Mouse (Mus musculus) hindbrain, embryonic 14.5 days (tissue): Measurements from ENCODE around the gene Amn. TPM values are rescaled to one million over a fixed set of nuclear protein-coding genes. Genes with fewer than 3 reads are reported as not detected.

Source experiments
- ATAC-seq: fragments of 200-750 bp; cut with Nextera tagmentation; 2 replicates; pipeline ENCODE4 v1.8.0; 2017; ENCODE audit warnings: moderate number of reproducible peaks, mild to moderate bottlenecking, moderate TSS enrichment, moderate library complexity; ENCODE audit not compliant: low FRiP score
- DNase-seq: peaks from one replicate; pipeline ENCODE4 v3.0.0-alpha.2; 2015; ENCODE audit warnings: low spot score
- H3K27ac ChIP-seq: fragments of 300-500 bp; sonication (generic); 2 replicates; pipeline ENCODE4 v1.5.1; 2014; ENCODE audit warnings: mild to moderate bottlenecking, moderate library complexity
- H3K27me3 ChIP-seq: fragments of 300-500 bp; sonication (generic); 2 replicates; pipeline ENCODE4 v1.6.1; 2014; ENCODE audit warnings: mild to moderate bottlenecking, low read length, mixed read lengths; ENCODE audit not compliant: control insufficient read depth, insufficient read depth
- H3K36me3 ChIP-seq: fragments of 300-500 bp; sonication (generic); replicated peaks from 2 replicates; pipeline ENCODE4 v1.6.1; 2014; ENCODE audit not compliant: control insufficient read depth, insufficient read depth
- H3K4me1 ChIP-seq: fragments of 300-500 bp; sonication (generic); replicated peaks from 2 replicates; pipeline ENCODE4 v1.6.1; 2014; ENCODE audit warnings: antibody characterized with exemption, low read length, mixed read lengths; ENCODE audit not compliant: control insufficient read depth, insufficient read depth
- H3K4me2 ChIP-seq: fragments of 300-500 bp; sonication (generic); replicated peaks from 2 replicates; pipeline ENCODE4 v1.6.1; 2014; ENCODE audit warnings: mild to moderate bottlenecking, moderate library complexity
- H3K4me3 ChIP-seq: fragments of 300-500 bp; sonication (generic); replicated peaks from 2 replicates; pipeline ENCODE4 v1.5.1; 2014; ENCODE audit warnings: mild to moderate bottlenecking, low read length
- H3K9ac ChIP-seq: fragments of 300-500 bp; sonication (generic); 2 replicates; pipeline ENCODE4 v1.6.1; 2014
- H3K9me3 ChIP-seq: fragments of 300-500 bp; sonication (generic); 2 replicates; pipeline ENCODE4 v1.6.1; 2016; ENCODE audit warnings: low read length; ENCODE audit not compliant: control insufficient read depth
- WGBS: fragments of 180-500 bp; shearing (Covaris S2); extraction: QIAGEN DNeasy Blood & Tissue Kit; methylation state at CpG from one replicate; pipeline ENCODE4 v1.1.7; 2014; 5-methylcytosine and 5-hydroxymethylcytosine counted together
- polyA plus RNA-seq: library from polyadenylated mRNA; unstranded; fragments of >200 nt; fragmentation: Nextera tagmentation; extraction: Ambion mirVana; gene quantifications from 2 replicates; pipeline ENCODE4 v1.2.1, GENCODE M21; 2014

Amn gene
- polyA plus RNA-seq, 1 experiment from 2014 or later = 19.6 TPM

GRCm38 (mm10) chr12:111306821-111307220 is 35.9 kb downstream of the Amn start:
- Histone ChIP-seq H3K27ac (no peak overlapping the region), H3K4me2 (no peak overlapping the region), H3K27me3 (no peaks in the 10 kb centered on the region), H3K4me1 (no peaks in the 10 kb centered on the region), H3K9me3 (no peaks in the 10 kb centered on the region), H3K36me3 (peaks cover 97% of the 10 kb centered on the region), H3K9ac (no peak overlapping the region), H3K4me3 (no peak overlapping the region)
- ATAC-seq (no peak), DNase-seq (no peak)
- WGBS = 89% methylated on average over 8 of the region's 8 CpGs

DNA sequence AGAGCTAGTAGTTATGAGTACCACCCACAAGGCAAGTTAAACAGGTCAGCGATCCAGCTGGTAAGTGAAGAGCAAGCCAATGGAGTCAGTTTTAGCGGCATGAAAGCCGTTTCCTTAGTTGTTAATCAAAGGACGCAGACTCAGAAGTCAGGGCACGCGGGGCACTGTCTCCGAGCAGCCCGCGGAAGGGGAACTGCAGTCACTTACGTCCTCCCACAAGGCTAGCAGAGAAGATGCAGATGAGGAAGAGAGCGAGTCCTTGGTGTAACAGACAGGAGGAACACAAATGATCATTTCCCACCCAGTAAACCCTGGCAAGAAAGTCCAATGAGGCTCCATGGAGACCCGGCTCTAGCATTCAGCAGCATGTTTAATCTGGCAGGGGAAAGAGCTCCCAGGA is 38.4 kb downstream of the Amn start:
- no peak overlapping the region for H3K9ac ChIP-seq
- H3K27me3 ChIP-seq = no peaks in the 10 kb centered on the region
- DNase-seq = no peak
- ATAC-seq = no peak
- H3K4me1 ChIP-seq = no peaks in the 10 kb centered on the region
- no peak overlapping the region for H3K4me2 ChIP-seq
- H3K4me3 ChIP-seq = no peak overlapping the region
- no peaks in the 10 kb centered on the region for H3K9me3 ChIP-seq
- peaks cover 97% of the 10 kb centered on the region for H3K36me3 ChIP-seq
- no peak overlapping the region for H3K27ac ChIP-seq
- 81% methylated on average over 12 of the region's 12 CpGs for WGBS

DNA sequence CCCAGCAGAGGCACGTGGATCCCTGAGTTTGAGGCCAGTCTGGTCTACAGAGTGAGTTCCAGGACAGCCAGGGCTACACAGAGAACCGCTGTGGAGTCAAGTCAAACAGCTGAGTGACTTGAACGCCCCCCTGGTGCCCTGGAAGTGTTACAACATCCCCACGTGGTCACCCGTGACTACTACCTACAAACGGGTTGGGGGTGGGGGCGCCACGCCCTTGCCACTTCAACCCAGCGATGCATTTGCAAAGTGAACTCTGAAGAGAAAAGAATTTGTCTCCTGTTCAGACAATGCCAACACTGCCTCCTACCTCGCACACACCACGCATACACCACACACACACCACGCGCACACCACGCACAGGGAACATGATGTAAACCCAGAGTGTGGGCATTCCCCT is 39.0 kb downstream of the Amn start:
- H3K4me2 ChIP-seq = no peak overlapping the region
- no peaks in the 10 kb centered on the region for H3K4me1 ChIP-seq
- DNase-seq (no peak), ATAC-seq (no peak)
- H3K9ac ChIP-seq = no peak overlapping the region
- 91% methylated on average over 14 of the region's 14 CpGs for WGBS
- peaks cover 97% of the 10 kb centered on the region for H3K36me3 ChIP-seq
- no peak overlapping the region for H3K4me3 ChIP-seq
- H3K27ac ChIP-seq = no peak overlapping the region
- no peaks in the 10 kb centered on the region for H3K27me3 ChIP-seq
- no peaks in the 10 kb centered on the region for H3K9me3 ChIP-seq

DNA sequence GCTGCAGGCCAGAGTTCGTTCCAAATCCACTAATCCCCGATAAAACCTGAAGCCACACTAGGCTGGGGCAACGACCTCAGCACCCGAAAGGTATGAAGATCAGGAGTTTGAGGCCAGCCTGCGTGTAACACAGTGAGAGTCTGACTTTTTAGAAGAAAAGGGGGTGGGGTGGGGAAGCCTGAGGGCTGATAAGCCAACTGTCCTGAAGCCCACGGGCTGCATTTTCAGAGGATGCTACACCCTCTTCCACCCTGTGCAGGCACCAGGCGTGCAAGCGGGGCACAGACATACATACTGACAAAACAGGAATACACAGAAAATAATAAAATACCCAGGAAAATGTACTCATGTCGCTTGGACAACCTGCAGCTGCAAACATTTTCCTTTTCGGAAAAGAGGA is 40.9 kb downstream of the Amn start:
- Histone ChIP-seq H3K36me3 (peaks cover 97% of the 10 kb centered on the region), H3K27ac (no peak overlapping the region), H3K4me1 (no peaks in the 10 kb centered on the region), H3K4me3 (no peak overlapping the region), H3K27me3 (no peaks in the 10 kb centered on the region), H3K4me2 (no peak overlapping the region), H3K9ac (no peak overlapping the region), H3K9me3 (no peaks in the 10 kb centered on the region)
- no peak for ATAC-seq
- no peak for DNase-seq
- 96% methylated on average over 10 of the region's 10 CpGs for WGBS

GRCm38 (mm10) chr12:111314273-111314672 is 43.4 kb downstream of the Amn start:
- no peaks in the 10 kb centered on the region for H3K27me3 ChIP-seq
- peaks cover 100% of the 10 kb centered on the region for H3K36me3 ChIP-seq
- no peak for DNase-seq
- no peak overlapping the region for H3K4me3 ChIP-seq
- H3K9ac ChIP-seq = no peak overlapping the region
- H3K9me3 ChIP-seq = no peaks in the 10 kb centered on the region
- H3K27ac ChIP-seq = no peak overlapping the region
- 97% methylated on average over 7 of the region's 7 CpGs for WGBS
- no peak overlapping the region for H3K4me2 ChIP-seq
- no peak for ATAC-seq
- no peaks in the 10 kb centered on the region for H3K4me1 ChIP-seq

DNA sequence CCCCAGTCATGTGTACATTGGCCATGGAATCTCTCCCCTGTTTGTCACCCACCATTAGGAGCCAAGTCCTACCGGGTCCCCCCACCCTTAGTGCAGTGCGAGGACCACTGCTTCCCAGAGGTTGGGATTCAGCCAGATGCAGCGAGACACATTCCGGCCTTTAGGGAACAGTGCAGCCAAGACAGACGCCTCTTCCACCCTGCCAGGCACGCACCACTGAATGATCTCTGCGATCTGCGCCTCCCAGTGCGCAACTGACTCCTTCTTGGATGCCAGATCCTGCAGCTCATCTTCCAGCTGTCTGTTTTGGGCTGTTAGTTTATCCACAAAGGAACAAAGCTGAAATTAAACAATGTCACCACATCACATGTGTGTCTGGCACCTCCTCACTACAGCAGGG is 46.8 kb downstream of the Amn start:
- H3K4me1 ChIP-seq = no peaks in the 10 kb centered on the region
- H3K4me2 ChIP-seq = no peak overlapping the region
- DNase-seq = no peak
- no peak overlapping the region for H3K27ac ChIP-seq
- H3K4me3 ChIP-seq = no peak overlapping the region
- 92% methylated on average over 9 of the region's 9 CpGs for WGBS
- H3K27me3 ChIP-seq = no peaks in the 10 kb centered on the region
- ATAC-seq = no peak
- H3K9me3 ChIP-seq = no peaks in the 10 kb centered on the region
- H3K36me3 ChIP-seq = peaks cover 100% of the 10 kb centered on the region
- H3K9ac ChIP-seq = no peak overlapping the region

- Histone ChIP-seq H3K9me3 (no peaks in the 10 kb centered on the region), H3K4me1 (no peaks in the 10 kb centered on the region), H3K27me3 (no peaks in the 10 kb centered on the region), H3K36me3 (peaks cover 100% of the 10 kb centered on the region), H3K4me2 (no peak overlapping the region), H3K27ac (no peak overlapping the region), H3K9ac (no peak overlapping the region), H3K4me3 (no peak overlapping the region)
- no peak for ATAC-seq
- 84% methylated on average over 12 of the region's 12 CpGs for WGBS
- DNase-seq = no peak
Measured at GRCm38 (mm10) chr12:111320549-111320948, 49.7 kb downstream of the Amn start.

DNA sequence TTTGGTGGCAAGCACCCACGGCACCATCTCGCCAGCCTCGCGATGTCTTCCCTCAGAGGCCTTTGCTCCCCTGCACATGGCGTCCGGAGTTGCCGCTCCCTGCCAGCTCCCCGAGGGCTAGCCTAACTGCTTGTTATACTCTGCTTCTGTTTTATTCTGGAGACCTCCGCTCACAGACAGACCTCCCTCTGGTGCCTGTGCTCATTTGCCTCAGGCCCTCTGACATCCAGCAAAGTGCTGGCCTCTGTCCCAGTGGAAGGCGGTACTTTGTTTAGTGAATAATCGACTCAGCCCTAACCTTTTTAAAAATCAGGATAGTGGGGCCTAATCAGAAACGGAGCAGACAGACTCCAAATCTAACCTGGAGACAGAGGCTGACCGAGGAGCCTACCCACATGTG is 50.9 kb downstream of the Amn start:
- H3K27me3 ChIP-seq = no peaks in the 10 kb centered on the region
- no peak overlapping the region for H3K9ac ChIP-seq
- no peaks in the 10 kb centered on the region for H3K4me1 ChIP-seq
- no peak overlapping the region for H3K4me3 ChIP-seq
- no peak overlapping the region for H3K4me2 ChIP-seq
- 78% methylated on average over 13 of the region's 13 CpGs for WGBS
- no peak for DNase-seq
- H3K36me3 ChIP-seq = peaks cover 100% of the 10 kb centered on the region
- H3K9me3 ChIP-seq = no peaks in the 10 kb centered on the region
- no peak for ATAC-seq
- no peak overlapping the region for H3K27ac ChIP-seq

DNA sequence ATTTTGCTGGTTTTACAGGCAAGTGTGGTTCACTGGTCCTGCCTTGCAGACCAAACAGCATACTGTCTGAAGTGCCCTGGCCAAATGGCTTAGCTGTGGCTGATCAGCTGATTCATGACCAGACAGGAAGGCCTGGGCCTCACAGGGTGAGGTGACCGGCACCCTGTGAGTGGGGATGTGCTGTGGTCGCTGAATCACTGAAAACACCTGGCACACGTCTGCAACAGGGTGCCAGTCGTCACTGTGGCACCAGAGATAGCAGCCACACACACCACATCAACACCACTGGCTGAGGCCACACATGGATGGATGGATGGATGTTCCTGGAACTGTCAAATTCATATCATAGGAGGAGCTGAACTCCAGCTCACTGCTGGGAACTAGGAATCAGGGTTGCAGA is 52.5 kb downstream of the Amn start:
- H3K4me3 ChIP-seq = no peak overlapping the region
- WGBS = 91% methylated on average over 4 of the region's 4 CpGs
- peaks cover 100% of the 10 kb centered on the region for H3K36me3 ChIP-seq
- no peak overlapping the region for H3K9ac ChIP-seq
- H3K9me3 ChIP-seq = no peaks in the 10 kb centered on the region
- no peak overlapping the region for H3K4me2 ChIP-seq
- no peak overlapping the region for H3K27ac ChIP-seq
- H3K4me1 ChIP-seq = no peaks in the 10 kb centered on the region
- DNase-seq = no peak
- H3K27me3 ChIP-seq = no peaks in the 10 kb centered on the region
- ATAC-seq = no peak

- 94% methylated on average over 21 of the region's 21 CpGs for WGBS
Measured at GRCm38 (mm10) chr12:111324536-111324935, 53.6 kb downstream of the Amn start.

More at GRCm38 (mm10) chr12:111324536-111324935, 53.6 kb downstream of the Amn start:
- H3K27me3 ChIP-seq = no peaks in the 10 kb centered on the region
- ATAC-seq (no peak), DNase-seq (no peak)
- no peak overlapping the region for H3K27ac ChIP-seq
- no peak overlapping the region for H3K9ac ChIP-seq
- H3K36me3 ChIP-seq = peaks cover 98% of the 10 kb centered on the region
- H3K9me3 ChIP-seq = no peaks in the 10 kb centered on the region
- no peaks in the 10 kb centered on the region for H3K4me1 ChIP-seq
- H3K4me2 ChIP-seq = no peak overlapping the region
- no peak overlapping the region for H3K4me3 ChIP-seq
